Mouse (Mus musculus) small intestine, adult 2 months (tissue): ENCODE data around the gene Pde8b.

ENCODE experiments used
- CTCF ChIP-seq: fragments of 200-500 bp; IDR thresholded peaks from 2 replicates; pipeline ENCODE4 v1.5.1; 2012; ENCODE audit warnings: low read depth, mild to moderate bottlenecking, control low read depth, inconsistent platforms, low read length, moderate library complexity, mixed read lengths; ENCODE audit not compliant: insufficient replicate concordance, insufficient read length; ENCODE audit errors: extremely low read depth
- POLR2A ChIP-seq: fragments of 200-500 bp; IDR thresholded peaks from 2 replicates; pipeline ENCODE4 v1.6.1; 2012; ENCODE audit warnings: low read depth, mild to moderate bottlenecking, control low read depth, inconsistent platforms, low read length, moderate library complexity

DNA sequence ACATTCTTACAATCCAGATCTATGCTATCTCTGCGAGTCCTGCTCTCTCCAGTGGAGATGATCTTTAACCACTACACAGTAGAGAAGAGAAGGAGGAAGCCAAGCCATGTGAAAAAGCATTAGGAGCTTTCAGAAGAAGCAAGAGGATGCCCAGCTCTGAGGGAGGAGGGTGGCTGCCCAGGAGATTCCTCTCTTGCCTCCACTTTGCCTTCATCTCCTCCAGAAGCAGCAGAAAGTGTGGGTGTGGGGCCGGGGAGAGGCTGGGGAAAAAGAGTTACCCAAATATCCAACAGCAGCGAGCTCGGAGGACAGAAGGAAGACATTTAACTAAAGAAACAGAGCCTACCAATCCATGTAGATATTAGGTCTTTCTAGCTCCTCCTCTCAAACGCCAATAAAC is 164.1 kb downstream of the Pde8b start:
- TF ChIP-seq CTCF, result no peak
- no peak for TF ChIP-seq POLR2A
